Mouse (Mus musculus): Measurements from ENCODE around the gene Cacna1d. TPM values are rescaled to one million over a fixed set of nuclear protein-coding genes. Genes with fewer than 3 reads are reported as not detected.

Gene Cacna1d
- polyA plus RNA-seq, 1 experiment from 2014 or later: 0.36 TPM

GRCm38 (mm10) chr14:30019375-30019774 lies 471.9 kb downstream of the Cacna1d start:
- no peak overlapping the region for H3K9ac ChIP-seq (replicated peaks)
- no peaks in the 10 kb centered on the region for H3K36me3 ChIP-seq (replicated peaks; ENCODE audit: insufficient read depth, low read length)
- ATAC-seq: no peak
- H3K27ac ChIP-seq (ENCODE audit: low read depth): no peak overlapping the region
- peaks cover 24% of the 10 kb centered on the region for H3K4me1 ChIP-seq (ENCODE audit: insufficient read depth)
- no peak for DNase-seq
- H3K9me3 ChIP-seq (ENCODE audit: low read length): no peaks in the 10 kb centered on the region
- no peaks in the 10 kb centered on the region for H3K27me3 ChIP-seq (ENCODE audit: insufficient read depth, low read length)
- WGBS (ENCODE audit: insufficient replicate concordance): 85% methylated on average over 8 of the region's 8 CpGs
- TF ChIP-seq EP300 (IDR thresholded peaks at IDR 0.05; ENCODE audit: low read depth) (no peak), CTCF (IDR thresholded peaks at IDR 0.05; ENCODE audit: low read depth) (no peak)
- H3K4me3 ChIP-seq (ENCODE audit: low read depth, low read length): no peak overlapping the region
- no peak overlapping the region for H3K4me2 ChIP-seq (ENCODE audit: low read depth, low read length)

- TF ChIP-seq EP300 (IDR thresholded peaks at IDR 0.05; ENCODE audit: low read depth): no peak
- no peak overlapping the region for H3K4me3 ChIP-seq (ENCODE audit: low read depth, low read length)
- no peak for ATAC-seq
- H3K27ac ChIP-seq (ENCODE audit: low read depth): no peak overlapping the region
- no peak for DNase-seq
- H3K9ac ChIP-seq (replicated peaks): no peak overlapping the region
- no peaks in the 10 kb centered on the region for H3K36me3 ChIP-seq (replicated peaks; ENCODE audit: insufficient read depth, low read length)
- no peaks in the 10 kb centered on the region for H3K9me3 ChIP-seq (ENCODE audit: low read length)
- no peak overlapping the region for H3K4me2 ChIP-seq (ENCODE audit: low read depth, low read length)
- WGBS (ENCODE audit: insufficient replicate concordance): 87% methylated on average over 6 of the region's 6 CpGs
- no peaks in the 10 kb centered on the region for H3K27me3 ChIP-seq (ENCODE audit: insufficient read depth, low read length)
- peaks cover 27% of the 10 kb centered on the region for H3K4me1 ChIP-seq (ENCODE audit: insufficient read depth)
Measured at GRCm38 (mm10) chr14:30018846-30019245, 472.4 kb downstream of the Cacna1d start.

GRCm38 (mm10) chr14:30018463-30018801 lies 472.8 kb downstream of the Cacna1d start:
- peaks cover 27% of the 10 kb centered on the region for H3K4me1 ChIP-seq (ENCODE audit: insufficient read depth)
- TF ChIP-seq EP300 (IDR thresholded peaks at IDR 0.05; ENCODE audit: low read depth): no peak
- TF ChIP-seq CTCF (IDR thresholded peaks at IDR 0.05; ENCODE audit: low read depth): no peak
- H3K36me3 ChIP-seq (replicated peaks; ENCODE audit: insufficient read depth, low read length): no peaks in the 10 kb centered on the region
- H3K27me3 ChIP-seq (ENCODE audit: insufficient read depth, low read length): no peaks in the 10 kb centered on the region
- no peak overlapping the region for H3K9ac ChIP-seq (replicated peaks)
- H3K4me3 ChIP-seq (ENCODE audit: low read depth, low read length): no peak overlapping the region
- DNase-seq: no peak
- no peak overlapping the region for H3K27ac ChIP-seq (ENCODE audit: low read depth)
- WGBS (ENCODE audit: insufficient replicate concordance): 81% methylated on average over 4 of the region's 4 CpGs
- H3K9me3 ChIP-seq (ENCODE audit: low read length): no peaks in the 10 kb centered on the region
- no peak for ATAC-seq
- H3K4me2 ChIP-seq (ENCODE audit: low read depth, low read length): no peak overlapping the region

- WGBS (ENCODE audit: insufficient replicate concordance): 75% methylated on average over 8 of the region's 8 CpGs
- TF ChIP-seq EP300 (IDR thresholded peaks at IDR 0.05; ENCODE audit: low read depth) (no peak), CTCF (IDR thresholded peaks at IDR 0.05; ENCODE audit: low read depth) (no peak)
- no peak overlapping the region for H3K27ac ChIP-seq (ENCODE audit: low read depth)
- no peaks in the 10 kb centered on the region for H3K27me3 ChIP-seq (ENCODE audit: insufficient read depth, low read length)
- no peak overlapping the region for H3K4me3 ChIP-seq (ENCODE audit: low read depth, low read length)
- H3K9me3 ChIP-seq (ENCODE audit: low read length): no peaks in the 10 kb centered on the region
- no peak overlapping the region for H3K9ac ChIP-seq (replicated peaks)
- no peak overlapping the region for H3K4me2 ChIP-seq (ENCODE audit: low read depth, low read length)
- peaks cover 27% of the 10 kb centered on the region for H3K4me1 ChIP-seq (ENCODE audit: insufficient read depth)
- no peak for DNase-seq
- no peaks in the 10 kb centered on the region for H3K36me3 ChIP-seq (replicated peaks; ENCODE audit: insufficient read depth, low read length)
- ATAC-seq: no peak
Measured at GRCm38 (mm10) chr14:30017794-30018462, 473.3 kb downstream of the Cacna1d start.

GRCm38 (mm10) chr14:30016666-30017065 lies 474.6 kb downstream of the Cacna1d start:
- H3K36me3 ChIP-seq (replicated peaks; ENCODE audit: insufficient read depth, low read length): no peaks in the 10 kb centered on the region
- no peak overlapping the region for H3K27ac ChIP-seq (ENCODE audit: low read depth)
- no peak overlapping the region for H3K9ac ChIP-seq (replicated peaks)
- 54% methylated on average over 5 of the region's 5 CpGs for WGBS (ENCODE audit: insufficient replicate concordance)
- DNase-seq (no peak), ATAC-seq (peak; percentile 77)
- TF ChIP-seq CTCF (IDR thresholded peaks at IDR 0.05; ENCODE audit: low read depth) (no peak), EP300 (IDR thresholded peaks at IDR 0.05; ENCODE audit: low read depth) (no peak)
- no peaks in the 10 kb centered on the region for H3K27me3 ChIP-seq (ENCODE audit: insufficient read depth, low read length)
- H3K9me3 ChIP-seq (ENCODE audit: low read length): no peaks in the 10 kb centered on the region
- H3K4me3 ChIP-seq (ENCODE audit: low read depth, low read length): no peak overlapping the region
- H3K4me2 ChIP-seq (ENCODE audit: low read depth, low read length): no peak overlapping the region
- peaks cover 33% of the 10 kb centered on the region for H3K4me1 ChIP-seq (ENCODE audit: insufficient read depth)

- Histone ChIP-seq H3K4me3 (ENCODE audit: low read depth, low read length) (no peak overlapping the region), H3K27ac (ENCODE audit: low read depth) (0 out of 2 replicates have a peak overlapping the region, but pooled peaks have one; percentile 6), H3K9me3 (ENCODE audit: low read length) (no peaks in the 10 kb centered on the region), H3K4me1 (ENCODE audit: insufficient read depth) (peaks cover 36% of the 10 kb centered on the region), H3K36me3 (replicated peaks; ENCODE audit: insufficient read depth, low read length) (no peaks in the 10 kb centered on the region), H3K9ac (replicated peaks) (no peak overlapping the region), H3K27me3 (ENCODE audit: insufficient read depth, low read length) (no peaks in the 10 kb centered on the region), H3K4me2 (ENCODE audit: low read depth, low read length) (no peak overlapping the region)
- no peak for TF ChIP-seq EP300 (IDR thresholded peaks at IDR 0.05; ENCODE audit: low read depth)
- TF ChIP-seq CTCF (IDR thresholded peaks at IDR 0.05; ENCODE audit: low read depth): no peak
- DNase-seq: no peak
- ATAC-seq: no peak
- 48% methylated on average over 1 of the region's 1 CpGs for WGBS (ENCODE audit: insufficient replicate concordance)
Measured at GRCm38 (mm10) chr14:30015008-30015407, 476.2 kb downstream of the Cacna1d start.

Measured in liver, postnatal 0 days (tissue).